Comparison of ENCODE assay signal across 13 mouse cellular contexts in the genomic region with DNA sequence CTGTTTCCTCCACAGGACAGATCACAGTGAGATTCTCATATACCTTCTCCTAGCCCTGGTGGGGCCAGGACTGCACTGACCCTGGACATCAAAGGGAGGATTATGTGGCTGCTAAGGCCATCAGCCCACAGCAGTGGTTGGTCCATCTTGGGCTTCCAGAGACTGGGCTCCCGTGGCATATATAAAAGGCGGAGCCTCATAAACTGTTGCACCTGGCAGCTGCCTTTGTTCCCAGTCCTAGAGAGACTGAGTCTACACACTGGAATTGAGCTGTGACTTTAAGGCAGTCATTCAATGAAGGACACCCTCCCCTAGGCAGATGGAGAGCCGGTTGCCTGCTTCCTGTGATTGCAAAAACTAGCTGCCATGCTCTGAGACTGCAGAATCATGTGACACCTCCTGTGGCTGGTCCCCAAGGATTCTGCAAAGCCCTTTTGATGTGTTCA.
A peak's percentile ranks its signal among the peaks of the same experiment; 100 is the strongest.
DNase-seq lines count a peak whose midpoint lies in the region; ATAC-seq lines count a peak whose summit lies in the region.
"Had no signal": no experiment of that assay in that cellular context is flagged by ENCODE, and none has a peak within 500 bp of the region (broad histone marks: within the 10 kb centered on the region; RNA-seq: fewer than 3 reads in every experiment).

No protein-coding gene starts in this region.

- no peak overlapping the region for H3K4me3 ChIP-seq in intestine, embryonic 15.5 days (replicated peaks)
- no peak overlapping the region for H3K4me3 ChIP-seq in midbrain, embryonic 13.5 days (replicated peaks)
- H3K4me3 ChIP-seq: embryonic facial prominence, embryonic 13.5 days; heart, embryonic 13.5 days had no signal

- H3K36me3 ChIP-seq in intestine, embryonic 15.5 days = peaks cover 40% of the 10 kb centered on the region
- peaks cover 66% of the 10 kb centered on the region for H3K36me3 ChIP-seq in midbrain, embryonic 13.5 days

- H3K27ac ChIP-seq in intestine, embryonic 15.5 days = peak overlapping the region; percentile 23; the same call in 1 of the 2 replicates
- peak overlapping the region; percentile 27; the same call in 1 of the 2 replicates for H3K27ac ChIP-seq in midbrain, embryonic 13.5 days
- H3K27ac ChIP-seq: heart, embryonic 13.5 days; stomach, postnatal 0 days had no signal

- peaks cover 30% of the 10 kb centered on the region for H3K4me1 ChIP-seq in intestine, embryonic 15.5 days (replicated peaks)
- H3K4me1 ChIP-seq in midbrain, embryonic 13.5 days (replicated peaks) = peaks cover 11% of the 10 kb centered on the region

- no peaks in the 10 kb centered on the region for H3K9me3 ChIP-seq in intestine, embryonic 15.5 days
- H3K9me3 ChIP-seq in midbrain, embryonic 13.5 days = no peaks in the 10 kb centered on the region
- H3K9me3 ChIP-seq: embryonic facial prominence, embryonic 13.5 days; heart, embryonic 13.5 days had no signal

- ATAC-seq in frontal cortex, adult (ENCODE audit: low TSS enrichment) = peak; percentile 18; the same call in 1 of the 2 replicates
- ATAC-seq in intestine, embryonic 15.5 days = peak; percentile 21
- ATAC-seq in midbrain, embryonic 13.5 days = peak; percentile 12; the same call in 1 of the 2 replicates

- 49% methylated on average over 3 of the region's 3 CpGs for WGBS in intestine, embryonic 15.5 days
- 37% methylated on average over 3 of the region's 3 CpGs for WGBS in midbrain, embryonic 13.5 days

- no peak overlapping the region for H3K9ac ChIP-seq in intestine, embryonic 15.5 days
- H3K9ac ChIP-seq in midbrain, embryonic 13.5 days (replicated peaks) = no peak overlapping the region
- H3K9ac ChIP-seq: embryonic facial prominence, embryonic 13.5 days; heart, embryonic 13.5 days had no signal

- H3K4me2 ChIP-seq in intestine, embryonic 15.5 days (replicated peaks) = no peak overlapping the region
- H3K4me2 ChIP-seq in midbrain, embryonic 13.5 days (replicated peaks) = no peak overlapping the region
- H3K4me2 ChIP-seq: embryonic facial prominence, embryonic 13.5 days; heart, embryonic 13.5 days had no signal

- no peak for DNase-seq in frontal cortex, postnatal 25 days (ENCODE audit: low spot score in 2 of 2)
- peak; percentile 37 to 50 for DNase-seq in layer of hippocampus, postnatal 36 days
- no peak for DNase-seq in layer of hippocampus, adult 11-12 months (ENCODE audit: low spot score)
- no peak for DNase-seq in heart, postnatal 4 days
- DNase-seq in embryo, embryonic 10.5 days (ENCODE audit: low spot score) = no peak
- DNase-seq: lung, adult 2 months; right cerebral cortex, postnatal 4 days had no signal

- H3K27me3 ChIP-seq in intestine, embryonic 15.5 days (replicated peaks) = no peaks in the 10 kb centered on the region
- no peaks in the 10 kb centered on the region for H3K27me3 ChIP-seq in midbrain, embryonic 13.5 days
- H3K27me3 ChIP-seq: embryonic facial prominence, embryonic 13.5 days; heart, embryonic 13.5 days had no signal

Comparison
In these comparisons a context has a peak if more than half of its experiments do, and no peak if none do; other contexts are left out.
1. DNase-seq: peak in layer of hippocampus, postnatal 36 days (2 of 2); none in frontal cortex, postnatal 25 days (0 of 2), layer of hippocampus, adult 11-12 months (single experiment), heart, postnatal 4 days (single experiment) and embryo, embryonic 10.5 days (single experiment).
2. Peak in every context shown above with its lines, with median percentiles within 50 percentile points of each other: ATAC-seq.